Mouse (Mus musculus): ENCODE measurements at regions not wholly inside any gene's neighbourhood (a gene's known extent, or its start where the extent isn't known, plus 50 kb on each side); places are given as distances from the start of the nearest gene placed in this dataset.

DNA sequence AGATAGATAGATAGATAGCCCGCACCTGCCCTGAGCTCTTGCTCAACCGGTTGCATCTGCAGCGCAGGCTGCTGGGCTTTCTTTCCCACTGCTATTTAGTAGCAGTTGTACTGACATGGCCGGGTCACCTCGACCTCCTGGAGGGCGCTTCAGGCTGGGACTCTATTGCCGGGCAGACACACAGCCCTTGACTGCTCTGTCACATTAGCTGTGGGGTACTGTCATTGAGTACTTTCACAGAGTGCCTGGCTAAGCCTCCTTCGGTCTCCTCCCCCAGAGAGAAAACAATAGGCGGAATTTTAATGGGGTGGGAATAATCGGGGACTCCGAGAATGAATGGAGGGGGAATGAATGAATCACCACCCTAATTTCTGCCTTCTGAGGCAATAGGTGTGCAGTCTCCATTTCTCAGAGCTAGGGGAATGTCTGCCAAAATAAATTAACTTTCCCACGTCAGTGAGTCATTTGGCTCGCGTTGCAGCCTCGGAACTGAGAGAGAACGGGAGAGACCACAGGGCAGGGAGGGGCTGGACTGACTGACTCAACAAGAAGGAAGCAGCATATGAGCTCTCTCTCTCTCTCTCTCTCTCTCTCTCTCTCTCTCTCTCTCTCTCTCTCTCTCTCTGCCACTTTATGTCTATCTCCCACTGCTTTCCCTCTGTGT is 101.6 kb upstream of the Med13l start:
- no peak for DNase-seq (ENCODE audit: low read depth, low spot score)

DNA sequence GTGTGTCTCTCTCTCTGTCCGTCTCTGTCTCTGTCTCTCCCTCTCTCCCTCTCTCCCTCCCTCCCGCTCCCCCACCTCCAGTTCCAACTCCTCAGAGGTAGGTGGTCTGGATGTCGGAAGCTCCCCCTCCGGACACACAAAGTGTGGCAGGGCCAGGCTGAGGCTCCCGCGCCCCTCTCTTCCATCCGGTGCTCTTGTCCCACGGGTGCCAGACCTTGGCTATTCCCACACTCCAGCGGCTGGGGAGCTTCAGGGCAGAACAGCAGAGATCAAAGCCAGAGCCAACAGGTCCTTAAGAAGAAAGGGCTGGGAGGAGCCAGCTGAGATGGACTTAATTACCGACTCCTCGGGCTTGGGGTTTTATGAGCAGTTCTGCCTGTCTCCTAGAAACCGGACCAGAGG is 101.1 kb upstream of the Med13l start:
- peak; percentile 77 for DNase-seq (ENCODE audit: low read depth, low spot score)

DNA sequence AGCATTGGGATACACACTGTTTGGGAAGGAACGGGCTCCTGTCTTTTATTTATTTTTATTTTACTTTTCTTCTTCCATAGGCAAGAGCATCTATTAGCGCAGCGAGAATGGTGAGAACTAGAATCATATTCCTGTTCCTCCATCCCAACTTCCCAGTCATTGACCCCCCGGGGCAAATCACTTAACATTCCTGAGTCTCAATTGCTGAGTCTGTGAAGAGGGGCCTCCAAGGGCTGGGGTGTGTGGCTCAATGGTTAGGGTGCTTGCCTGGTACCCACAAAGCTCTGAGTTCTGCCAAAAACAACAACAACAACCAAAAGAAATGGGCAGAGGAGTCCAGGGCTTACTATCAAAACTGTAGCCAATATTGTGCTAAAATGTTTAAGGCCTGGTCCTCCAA is 98.5 kb upstream of the Med13l start:
- peak; percentile 48 for DNase-seq (ENCODE audit: low read depth, low spot score)

DNA sequence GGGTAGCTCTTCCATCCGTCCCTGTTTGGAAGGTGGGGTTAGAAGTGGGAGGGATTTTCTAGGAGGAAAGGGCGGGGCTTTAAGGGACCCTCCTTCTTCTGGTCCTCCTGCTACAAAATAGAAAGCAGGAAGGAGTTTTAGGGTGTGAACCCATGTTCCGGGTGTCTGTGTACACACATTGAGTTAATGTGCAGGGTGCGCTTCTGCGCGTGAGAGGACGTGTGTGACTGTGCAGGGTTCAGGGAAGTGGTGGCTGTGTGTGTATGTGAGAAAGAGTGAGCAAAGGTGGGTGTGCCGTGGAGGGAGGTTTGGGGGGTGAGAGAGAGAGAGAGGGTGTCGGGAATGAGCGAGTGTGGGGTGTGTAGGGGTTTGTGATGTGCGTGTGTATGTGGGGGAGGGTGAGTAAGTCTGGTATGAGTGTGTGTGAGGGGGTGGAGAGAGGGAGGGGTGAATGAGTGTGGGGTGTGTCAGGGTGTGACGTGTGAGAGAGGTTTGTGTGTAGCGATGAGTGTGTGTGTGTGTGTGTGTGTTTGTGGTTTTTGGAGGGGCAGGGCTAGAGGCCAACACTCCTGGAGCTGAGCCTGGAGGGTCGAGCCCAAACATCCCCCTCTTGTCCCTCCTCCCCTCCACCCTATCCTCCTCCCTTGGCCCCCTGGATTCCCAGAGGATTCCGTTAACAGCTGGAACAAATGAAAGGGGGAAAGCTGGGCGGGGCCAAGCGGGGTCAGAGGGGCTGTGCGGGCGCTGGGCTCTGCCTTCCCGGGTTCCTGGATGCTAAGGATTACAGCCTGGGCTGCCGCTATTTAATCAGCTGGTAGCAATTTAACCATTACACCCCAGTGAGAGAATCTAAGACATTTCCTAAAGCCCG is 95.3 kb upstream of the Med13l start:
- peak; percentile 70 for DNase-seq (ENCODE audit: low read depth, low spot score)

DNA sequence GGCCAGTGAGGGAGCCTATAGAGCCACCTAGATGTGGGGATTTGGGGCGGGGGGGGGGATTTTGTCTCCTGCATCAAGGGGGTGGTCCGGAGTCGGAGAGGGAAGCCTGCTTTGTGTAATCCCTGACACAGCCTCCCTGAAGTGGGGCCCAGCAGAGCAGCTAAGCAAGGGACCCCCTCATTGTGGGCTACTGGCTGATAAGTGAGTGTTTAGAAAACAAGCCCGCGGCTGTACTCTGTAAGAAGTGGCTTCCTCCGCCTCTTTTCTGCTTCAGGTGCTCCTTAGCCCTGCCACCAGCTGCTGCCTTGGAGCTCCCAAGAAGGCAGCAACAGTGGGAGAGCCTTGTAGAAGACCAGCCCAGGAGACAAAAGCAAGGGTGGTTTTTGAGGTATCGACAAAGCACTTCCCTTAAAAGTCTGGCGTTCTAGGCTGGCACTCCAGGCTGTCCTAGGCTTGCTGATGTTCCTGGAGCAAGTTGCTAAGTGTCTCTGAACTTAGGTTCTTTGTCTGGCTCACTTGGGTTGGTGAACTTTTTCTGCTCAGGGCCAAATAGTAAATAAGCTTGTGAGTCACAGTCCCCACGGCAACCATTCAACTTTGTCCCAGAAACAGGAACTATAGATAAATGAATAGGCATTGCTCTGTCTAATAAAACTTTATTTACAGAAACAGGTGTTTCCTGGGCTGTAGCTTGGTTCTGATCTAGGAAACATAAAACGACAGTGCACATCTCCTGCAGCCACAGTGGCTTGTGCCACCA is 94.3 kb upstream of the Med13l start:
- DNase-seq (ENCODE audit: low read depth, low spot score) = no peak

DNA sequence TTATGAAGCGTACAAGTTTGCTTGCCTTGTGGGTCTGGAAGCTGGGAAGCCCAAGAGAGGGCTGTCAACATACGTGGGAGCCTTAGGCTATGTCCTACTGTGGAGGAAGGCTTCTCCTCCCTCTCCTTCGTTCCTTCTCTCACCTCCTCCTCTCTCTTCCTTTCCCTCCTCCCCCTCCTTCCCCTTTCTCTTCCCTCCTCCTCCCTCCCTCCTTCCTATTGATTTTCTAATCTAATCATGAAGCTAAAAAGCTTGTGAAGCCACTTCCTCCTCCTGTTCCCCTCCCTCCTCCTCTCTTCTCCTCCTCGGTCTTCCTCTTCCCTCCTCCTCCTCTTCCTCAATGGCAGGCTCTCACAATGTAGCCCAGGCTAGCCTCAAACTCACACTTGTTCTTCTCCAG is 91.7 kb upstream of the Med13l start:
- no peak for DNase-seq (ENCODE audit: low read depth, low spot score)

- no peak for DNase-seq (ENCODE audit: low read depth, low spot score)
Observed at GRCm38 (mm10) chr5:118471569-118471968, 88.9 kb upstream of the Med13l start.

DNA sequence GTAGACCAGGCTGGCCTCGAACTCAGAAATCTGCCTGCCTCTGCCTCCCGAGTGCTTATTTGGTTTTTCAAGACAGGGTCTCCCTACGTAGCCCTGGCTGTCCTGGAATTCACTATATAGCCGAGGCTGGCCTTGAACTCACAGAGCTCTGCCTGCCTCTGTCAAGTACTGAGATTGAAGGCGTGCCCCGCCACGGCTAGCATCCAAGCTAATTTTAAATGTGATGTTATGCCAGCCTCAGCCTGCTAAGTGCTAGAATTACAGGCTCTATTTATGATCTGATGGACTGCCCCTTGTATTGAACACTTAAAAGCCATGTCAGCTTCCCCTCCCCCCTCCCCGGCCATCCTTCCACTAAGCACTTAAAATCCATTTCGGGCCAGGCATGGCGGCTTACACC is 88.2 kb upstream of the Med13l start:
- no peak for DNase-seq (ENCODE audit: low read depth, low spot score)

DNA sequence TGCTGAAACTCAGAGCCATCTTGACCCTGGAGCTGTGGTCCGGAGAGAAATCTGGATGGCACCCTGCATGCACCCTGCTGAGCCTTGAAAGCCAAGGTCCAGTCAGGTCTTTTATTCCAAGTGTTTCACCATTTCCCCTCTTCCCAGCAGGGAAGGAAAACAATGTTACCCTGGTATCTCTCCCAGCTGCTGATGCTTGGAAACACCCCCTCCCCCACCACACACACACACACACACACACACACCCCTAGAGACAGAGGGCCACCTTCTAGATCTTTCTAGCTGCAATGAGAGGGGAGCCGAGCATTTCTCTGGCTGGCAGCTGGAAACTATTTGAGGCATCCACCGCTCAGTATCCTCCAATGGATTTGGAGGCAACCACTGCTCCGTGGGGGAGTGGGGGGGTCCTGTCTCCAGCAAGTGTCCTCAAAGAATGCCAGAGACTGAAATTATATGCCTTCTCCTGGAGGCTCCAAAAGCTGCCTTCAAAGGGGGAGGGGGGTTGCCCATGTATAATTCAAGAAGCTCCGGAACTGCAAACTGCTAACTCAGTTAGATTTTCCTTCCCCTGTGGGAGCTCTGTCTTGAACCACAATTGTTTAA is 87.2 kb upstream of the Med13l start:
- peak; percentile 66 for DNase-seq (ENCODE audit: low read depth, low spot score)

- no peak for DNase-seq (ENCODE audit: low read depth, low spot score)
Observed at GRCm38 (mm10) chr5:118476597-118476996, 83.9 kb upstream of the Med13l start.

- DNase-seq (ENCODE audit: low read depth, low spot score) = no peak
Observed at GRCm38 (mm10) chr5:118477131-118478119, 83.1 kb upstream of the Med13l start.

- peak; percentile 83 for DNase-seq (ENCODE audit: low read depth, low spot score)
Observed at GRCm38 (mm10) chr5:118478120-118478768, 82.2 kb upstream of the Med13l start.

DNA sequence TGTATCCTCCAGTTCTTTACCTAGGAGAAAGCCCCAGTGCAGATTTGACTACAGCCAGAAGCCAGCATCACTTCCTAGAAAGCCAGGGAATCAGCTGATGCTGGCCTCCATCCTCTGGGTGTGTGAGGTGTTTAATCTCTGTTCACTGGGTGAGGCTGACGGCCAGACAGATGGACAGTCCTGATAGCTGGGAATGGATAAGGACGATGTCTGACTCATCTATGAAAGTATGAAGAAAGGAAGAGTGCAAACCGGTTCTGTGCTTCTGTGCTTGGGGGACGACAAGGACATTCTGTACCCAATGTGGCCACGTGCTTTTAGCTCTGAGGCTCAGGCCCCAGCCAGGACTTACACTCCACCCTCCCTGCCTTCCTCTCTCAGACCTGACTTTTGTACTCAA is 80.5 kb upstream of the Med13l start:
- DNase-seq (ENCODE audit: low read depth, low spot score) = no peak

- DNase-seq (ENCODE audit: low read depth, low spot score) = peak; percentile 96
Observed at GRCm38 (mm10) chr5:118480965-118481793, 79.3 kb upstream of the Med13l start.

DNA sequence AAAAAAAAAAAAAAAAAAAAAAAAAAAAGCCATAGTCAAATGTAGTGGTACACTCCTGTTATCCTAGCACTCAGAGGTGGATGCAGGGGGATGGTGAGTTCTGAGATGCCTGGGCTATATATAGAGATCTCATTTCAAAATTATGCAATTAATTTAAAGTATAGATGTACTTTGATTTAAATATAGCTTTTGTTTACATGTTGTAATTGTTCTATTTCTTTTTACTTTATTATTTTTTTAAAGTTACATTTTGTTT is 78.8 kb upstream of the Med13l start:
- no peak for DNase-seq (ENCODE audit: low read depth, low spot score)

DNA sequence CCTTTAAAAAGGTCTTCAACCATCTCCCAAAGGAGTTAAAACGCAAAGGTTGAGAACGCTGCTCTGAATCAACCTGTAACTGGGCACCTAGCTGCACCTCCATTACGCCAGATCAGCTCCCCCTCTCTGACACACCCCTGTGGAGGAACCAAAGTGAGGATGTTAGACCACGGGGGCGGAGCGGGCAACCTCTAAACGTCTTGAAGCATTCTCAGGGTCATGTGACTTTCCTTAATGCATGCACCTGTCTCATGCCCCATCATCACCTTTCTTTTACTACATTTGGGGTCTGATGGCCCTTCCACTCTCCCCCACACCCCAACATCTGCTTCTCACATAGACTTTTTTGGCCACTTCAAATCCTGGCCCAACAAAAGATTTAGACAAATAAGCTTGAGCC is 77.9 kb upstream of the Med13l start:
- DNase-seq (ENCODE audit: low read depth, low spot score) = peak; percentile 74

GRCm38 (mm10) chr5:118483001-118483400 is 77.5 kb upstream of the Med13l start:
- peak; percentile 74 for DNase-seq (ENCODE audit: low read depth, low spot score)

GRCm38 (mm10) chr5:118483532-118483931 is 76.9 kb upstream of the Med13l start:
- peak; percentile 92 for DNase-seq (ENCODE audit: low read depth, low spot score)

DNA sequence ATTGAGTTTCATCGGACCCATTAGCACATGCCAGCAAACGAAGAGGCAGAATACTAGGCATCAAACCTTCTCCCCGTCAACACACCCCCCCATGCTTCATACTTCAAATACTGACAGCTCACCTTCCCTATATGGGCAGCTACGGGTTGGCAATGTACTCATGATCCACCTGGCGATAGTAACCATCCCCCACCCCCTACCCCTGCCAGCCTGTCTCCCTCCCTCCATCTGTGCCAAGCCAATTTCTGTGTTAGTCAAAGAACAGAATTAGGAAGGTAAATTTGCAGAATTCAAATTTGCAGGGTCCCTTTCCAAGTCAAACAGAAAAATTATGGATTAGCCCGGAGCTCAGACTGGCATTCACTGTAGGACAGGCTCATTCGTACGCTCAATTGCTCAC is 75.3 kb upstream of the Med13l start:
- no peak for DNase-seq (ENCODE audit: low read depth, low spot score)

DNA sequence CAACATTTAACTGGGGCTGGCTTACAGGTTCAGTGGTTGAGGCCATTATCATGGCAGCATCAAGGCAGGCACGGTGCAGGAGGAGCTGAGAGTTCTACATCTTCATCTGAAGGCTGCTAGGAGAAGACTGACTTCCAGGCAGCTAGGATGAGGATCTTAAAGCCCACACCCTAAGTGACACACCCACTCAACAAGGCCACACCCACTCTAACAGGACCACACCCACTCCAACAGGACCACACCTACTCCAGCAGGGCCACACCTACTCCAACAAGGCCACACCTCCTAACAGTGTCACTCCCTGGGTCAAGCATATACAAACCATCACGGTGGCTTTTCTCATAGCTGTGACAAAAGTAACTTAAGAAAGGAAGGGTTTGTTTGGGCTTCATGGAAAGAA is 68.0 kb upstream of the Med13l start:
- DNase-seq (ENCODE audit: low read depth, low spot score) = peak; percentile 77
